Mouse (Mus musculus) intestine, postnatal 0 days (tissue): Measurements from ENCODE around the gene Slc25a1. TPM values are rescaled to one million over a fixed set of nuclear protein-coding genes. Genes with fewer than 3 reads are reported as not detected.

Experiments used
- ATAC-seq: fragments of 200-750 bp; cut with Nextera tagmentation; 2 replicates; pipeline ENCODE4 v1.8.0; 2017; ENCODE audit warnings: mild to moderate bottlenecking, moderate TSS enrichment, moderate library complexity
- H3K27ac ChIP-seq: fragments of 300-500 bp; sonication (generic); 2 replicates; pipeline ENCODE4 v1.5.1; 2014; ENCODE audit warnings: mild to moderate bottlenecking, low read depth, low read length, moderate library complexity
- H3K27me3 ChIP-seq: fragments of 300-500 bp; sonication (generic); replicated peaks from 2 replicates; pipeline ENCODE4 v1.6.1; 2014; ENCODE audit warnings: low read length, mixed read lengths; ENCODE audit not compliant: control insufficient read depth, insufficient read depth
- H3K36me3 ChIP-seq: fragments of 300-500 bp; sonication (generic); 2 replicates; pipeline ENCODE4 v1.6.1; 2014; ENCODE audit warnings: mild to moderate bottlenecking, moderate library complexity; ENCODE audit not compliant: control insufficient read depth, insufficient read depth
- H3K4me1 ChIP-seq: fragments of 300-500 bp; sonication (generic); replicated peaks from 2 replicates; pipeline ENCODE4 v1.6.1; 2014; ENCODE audit warnings: antibody characterized with exemption, low read length, mixed read lengths; ENCODE audit not compliant: control insufficient read depth, insufficient read depth
- H3K4me2 ChIP-seq: fragments of 300-500 bp; sonication (generic); replicated peaks from 2 replicates; pipeline ENCODE4 v1.6.1; 2014; ENCODE audit warnings: low read depth, mild to moderate bottlenecking, moderate library complexity
- H3K4me3 ChIP-seq: fragments of 300-500 bp; sonication (generic); 2 replicates; pipeline ENCODE4 v1.5.1; 2014; ENCODE audit warnings: low read depth, low read length
- H3K9ac ChIP-seq: fragments of 300-500 bp; sonication (generic); 2 replicates; pipeline ENCODE4 v1.6.1; 2014; ENCODE audit warnings: mild to moderate bottlenecking, low read depth, low read length
- H3K9me3 ChIP-seq: fragments of 300-500 bp; sonication (generic); 2 replicates; pipeline ENCODE4 v1.6.1; 2016; ENCODE audit warnings: mixed run types; ENCODE audit not compliant: control insufficient read depth
- CTCF ChIP-seq: sonication (generic); IDR thresholded peaks from 2 replicates; pipeline ENCODE4 v1.5.1; 2016; ENCODE audit warnings: low read depth, mild to moderate bottlenecking, control low read depth, antibody characterized with exemption, moderate library complexity
- WGBS: fragments of 180-500 bp; shearing (Covaris S2); extraction: QIAGEN DNeasy Blood & Tissue Kit; methylation state at CpG from one replicate; pipeline ENCODE4 v1.1.7; 2014; 5-methylcytosine and 5-hydroxymethylcytosine counted together
- polyA plus RNA-seq: library from polyadenylated mRNA; unstranded; fragments of >200 nt; fragmentation: Nextera tagmentation; extraction: Ambion mirVana; gene quantifications from 2 replicates; pipeline ENCODE4 v1.2.1, GENCODE M21; 2015

Gene Slc25a1
- polyA plus RNA-seq, 1 experiment from 2014 or later = 245 TPM

DNA sequence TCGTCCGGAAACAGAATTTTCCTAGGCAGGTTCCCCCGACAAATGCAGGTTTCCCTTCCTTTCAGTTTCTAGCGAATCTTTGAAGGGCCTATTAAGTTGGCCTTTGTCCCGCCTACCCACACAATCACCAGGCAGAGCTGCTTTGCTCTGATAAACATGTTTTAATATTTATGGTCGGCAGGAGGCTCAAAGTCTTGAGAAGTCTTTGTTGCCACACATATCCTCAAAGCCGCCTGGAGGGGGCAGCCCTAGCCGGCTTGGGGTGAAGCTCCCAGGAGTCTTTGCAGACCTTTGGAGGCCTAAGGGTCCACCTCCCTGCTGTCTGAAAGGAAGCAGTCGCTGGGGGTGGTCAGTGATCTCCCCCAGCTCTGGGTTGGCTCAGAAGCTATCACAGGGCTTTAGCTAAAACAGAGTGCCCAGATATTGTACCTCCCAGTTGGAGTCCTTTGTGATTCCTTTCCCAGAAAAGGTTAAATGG is 647 bp upstream of the Slc25a1 start:
- peak overlapping the region; percentile 76 for H3K9ac ChIP-seq
- ATAC-seq = peak; percentile 82
- 0 out of 2 replicates have a peak, but pooled peaks cover 4% of the 10 kb centered on the region for H3K4me1 ChIP-seq
- no peaks in the 10 kb centered on the region for H3K9me3 ChIP-seq
- H3K27ac ChIP-seq = peak overlapping the region; percentile 98
- peak overlapping the region; percentile 86 for H3K4me3 ChIP-seq
- peaks cover 3% of the 10 kb centered on the region; the same call in 1 of the 2 replicates for H3K27me3 ChIP-seq
- WGBS = under 1% methylated on average over 9 of the region's 9 CpGs
- peak; percentile 83 for TF ChIP-seq CTCF
- H3K36me3 ChIP-seq = peaks cover 17% of the 10 kb centered on the region; the same call in 1 of the 2 replicates
- H3K4me2 ChIP-seq = peak overlapping the region; percentile 97

DNA sequence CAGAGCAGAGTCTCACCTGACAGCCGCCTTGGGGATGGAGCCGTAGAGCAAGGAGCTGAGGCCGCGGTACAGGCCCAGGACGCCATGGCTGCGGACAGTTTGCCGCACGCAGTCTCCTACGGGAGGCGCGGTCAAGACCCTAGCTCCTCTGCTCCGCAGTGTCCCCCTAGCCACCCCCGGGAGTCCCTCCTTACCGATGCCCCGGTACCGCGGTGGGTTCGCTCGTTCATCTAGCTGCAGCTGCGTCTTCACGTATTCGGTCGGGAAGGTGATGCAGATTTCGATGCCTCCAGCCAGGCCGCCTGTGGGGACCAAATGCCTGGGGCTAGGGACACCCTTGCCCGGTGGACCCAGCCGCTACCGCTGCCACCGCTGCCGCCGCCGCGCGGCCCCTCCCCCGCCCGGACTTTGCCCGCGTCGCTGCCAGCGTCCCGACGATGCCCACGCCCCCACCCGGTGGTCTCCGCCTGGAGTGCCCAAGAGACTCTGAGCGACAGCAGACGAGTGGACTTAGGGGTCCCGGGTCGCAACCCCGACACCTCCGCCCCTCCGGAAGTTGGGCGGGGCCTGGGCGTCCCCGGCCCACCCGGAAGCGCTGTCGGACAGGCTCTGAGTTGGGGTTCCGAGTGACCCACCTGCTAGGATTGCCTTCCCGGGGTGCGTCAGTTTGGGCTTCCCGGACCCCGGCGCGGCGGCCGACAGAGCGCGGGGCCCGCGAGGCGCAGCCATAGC is 502 bp downstream of the Slc25a1 start:
- peak; percentile 12 for ATAC-seq
- TF ChIP-seq CTCF = no peak
- WGBS = under 1% methylated on average over 72 of the region's 72 CpGs
- H3K27ac ChIP-seq = peak overlapping the region; percentile 98
- H3K36me3 ChIP-seq = peaks cover 17% of the 10 kb centered on the region; the same call in 1 of the 2 replicates
- peak overlapping the region; percentile 97 for H3K4me2 ChIP-seq
- 0 out of 2 replicates have a peak, but pooled peaks cover 4% of the 10 kb centered on the region for H3K4me1 ChIP-seq
- peak overlapping the region; percentile 76 for H3K9ac ChIP-seq
- no peaks in the 10 kb centered on the region for H3K9me3 ChIP-seq
- peak overlapping the region; percentile 86 for H3K4me3 ChIP-seq
- H3K27me3 ChIP-seq = peaks cover 3% of the 10 kb centered on the region; the same call in 1 of the 2 replicates

DNA sequence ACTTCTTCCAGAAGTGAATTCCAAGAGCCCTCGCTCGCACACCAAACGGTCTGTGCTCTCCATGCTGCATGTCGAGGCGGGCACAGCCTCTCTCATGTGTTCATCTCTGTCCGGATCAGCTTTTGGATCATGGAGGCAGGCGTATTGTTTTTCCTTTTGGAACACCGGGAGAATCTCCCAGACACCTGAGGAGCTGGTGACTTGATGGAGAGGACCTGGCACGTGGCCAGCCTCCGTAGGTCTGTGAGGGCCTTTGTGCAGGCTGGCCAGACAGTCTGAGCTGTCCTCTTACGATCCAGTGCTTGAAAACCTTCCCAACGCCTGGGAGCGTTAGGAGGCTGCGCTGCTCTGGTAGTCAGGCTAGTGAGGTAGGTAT is 5.9 kb downstream of the Slc25a1 start:
- WGBS = under 1% methylated on average over 14 of the region's 14 CpGs
- peak overlapping the region; percentile 80 for H3K27ac ChIP-seq
- peaks cover 12% of the 10 kb centered on the region for H3K27me3 ChIP-seq
- no peak for TF ChIP-seq CTCF
- peak; percentile 13 for ATAC-seq
- H3K4me3 ChIP-seq = peak overlapping the region; percentile 63
- H3K4me1 ChIP-seq = peaks cover 11% of the 10 kb centered on the region
- no peaks in the 10 kb centered on the region for H3K9me3 ChIP-seq
- peak overlapping the region; percentile 74 for H3K9ac ChIP-seq
- peak overlapping the region; percentile 75 for H3K4me2 ChIP-seq
- H3K36me3 ChIP-seq = peaks cover 17% of the 10 kb centered on the region; the same call in 1 of the 2 replicates

DNA sequence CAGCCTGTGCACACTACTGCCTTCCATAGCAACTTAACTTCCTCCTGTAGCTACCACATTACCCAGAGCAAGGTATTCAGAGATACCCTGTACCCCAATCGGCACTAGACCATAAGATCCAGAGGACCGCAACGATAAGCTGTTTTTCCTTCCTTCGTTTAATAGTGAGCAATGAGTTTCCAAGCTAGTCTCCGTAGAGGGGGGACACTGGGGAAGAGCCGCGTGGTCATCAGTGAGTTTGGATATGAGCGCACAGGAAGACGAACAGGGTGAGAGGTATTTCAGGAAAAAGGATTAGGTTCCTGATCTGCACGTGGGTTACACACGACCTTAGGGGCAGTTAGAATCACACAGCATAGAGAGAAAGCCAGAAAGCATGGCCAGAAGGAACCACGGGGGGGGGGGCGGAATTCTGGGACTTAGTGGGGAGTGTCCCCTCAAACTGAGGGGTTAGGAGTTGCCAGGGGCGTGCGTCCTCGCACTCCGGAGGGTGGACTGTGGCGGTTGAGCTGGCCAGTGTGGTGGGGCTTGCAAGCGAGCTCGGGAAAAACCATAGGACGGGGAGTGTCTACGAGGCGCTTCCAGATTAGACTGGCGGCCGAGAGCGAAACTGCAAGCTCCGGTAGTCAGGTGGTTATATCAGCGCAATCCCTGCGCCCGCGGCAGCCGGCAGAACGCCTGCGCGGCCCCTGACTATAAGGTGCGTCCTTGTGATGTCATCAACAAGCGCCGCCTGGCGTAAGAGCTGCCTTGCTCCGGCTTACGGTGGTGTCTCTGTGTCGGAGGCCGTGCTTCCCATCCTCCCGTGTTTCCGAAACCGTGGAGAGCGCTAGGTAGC is 6.5 kb downstream of the Slc25a1 start:
- H3K27me3 ChIP-seq = peaks cover 18% of the 10 kb centered on the region
- WGBS = 1% methylated on average over 46 of the region's 47 CpGs
- peak overlapping the region; percentile 75 for H3K4me2 ChIP-seq
- ATAC-seq = peak; percentile 91
- H3K4me1 ChIP-seq = peaks cover 7% of the 10 kb centered on the region
- TF ChIP-seq CTCF = peak; percentile 73
- peak overlapping the region; percentile 74 for H3K9ac ChIP-seq
- H3K9me3 ChIP-seq = no peaks in the 10 kb centered on the region
- H3K36me3 ChIP-seq = peaks cover 16% of the 10 kb centered on the region; the same call in 1 of the 2 replicates
- peak overlapping the region; percentile 80 for H3K27ac ChIP-seq
- H3K4me3 ChIP-seq = peak overlapping the region; percentile 63

DNA sequence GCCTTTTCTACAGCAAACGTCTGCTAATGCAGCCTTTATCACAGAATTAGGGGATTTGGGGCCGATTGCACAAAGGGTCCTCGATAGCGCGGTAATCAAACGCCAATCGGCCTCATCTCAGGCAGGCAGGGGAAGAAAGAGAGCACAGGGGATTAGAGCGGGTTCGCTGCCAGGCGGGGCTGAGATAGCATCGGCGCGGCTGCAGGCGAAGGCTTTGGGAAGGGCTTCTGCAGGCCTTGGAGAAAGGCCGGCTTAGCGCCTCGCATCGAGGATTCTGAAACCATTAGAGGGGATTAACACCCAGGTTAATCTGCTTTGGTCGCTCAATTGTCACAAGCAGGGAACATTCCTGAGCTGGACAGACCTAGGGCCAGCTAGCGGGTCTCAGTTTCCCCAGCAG is 7.4 kb downstream of the Slc25a1 start:
- no peak overlapping the region for H3K9ac ChIP-seq
- no peak overlapping the region for H3K4me3 ChIP-seq
- no peak overlapping the region for H3K27ac ChIP-seq
- TF ChIP-seq CTCF = no peak
- no peaks in the 10 kb centered on the region for H3K9me3 ChIP-seq
- peak overlapping the region; percentile 75; the same call in 1 of the 2 replicates for H3K4me2 ChIP-seq
- peaks cover 8% of the 10 kb centered on the region; the same call in 1 of the 2 replicates for H3K36me3 ChIP-seq
- 23% methylated on average over 20 of the region's 20 CpGs for WGBS
- peaks cover 28% of the 10 kb centered on the region for H3K27me3 ChIP-seq
- H3K4me1 ChIP-seq = peaks cover 7% of the 10 kb centered on the region
- no peak for ATAC-seq
